Mouse (Mus musculus) splenic B cell, adult 2 months (primary cell): Measurements from ENCODE around the gene Tmem33.
A peak's percentile ranks its signal among the peaks of the same experiment; 100 is the strongest.

ENCODE experiments used
- DNase-seq: peaks from one replicate; pipeline ENCODE4 v3.0.0-alpha.2; 2011; ENCODE audit warnings: low read depth, low spot score
- H3K27me3 ChIP-seq: 2 replicates; pipeline ENCODE4 v1.6.1; 2012; ENCODE audit warnings: mild to moderate bottlenecking, low read length, moderate library complexity, mixed read lengths; ENCODE audit not compliant: control insufficient read depth, poor library complexity, insufficient read depth, severe bottlenecking
- H3K36me3 ChIP-seq: 2 replicates; pipeline ENCODE4 v1.6.1; 2012; ENCODE audit warnings: mild to moderate bottlenecking, low read length, moderate library complexity, mixed read lengths; ENCODE audit not compliant: control insufficient read depth, poor library complexity, insufficient read depth, severe bottlenecking

Tmem33 gene

DNA sequence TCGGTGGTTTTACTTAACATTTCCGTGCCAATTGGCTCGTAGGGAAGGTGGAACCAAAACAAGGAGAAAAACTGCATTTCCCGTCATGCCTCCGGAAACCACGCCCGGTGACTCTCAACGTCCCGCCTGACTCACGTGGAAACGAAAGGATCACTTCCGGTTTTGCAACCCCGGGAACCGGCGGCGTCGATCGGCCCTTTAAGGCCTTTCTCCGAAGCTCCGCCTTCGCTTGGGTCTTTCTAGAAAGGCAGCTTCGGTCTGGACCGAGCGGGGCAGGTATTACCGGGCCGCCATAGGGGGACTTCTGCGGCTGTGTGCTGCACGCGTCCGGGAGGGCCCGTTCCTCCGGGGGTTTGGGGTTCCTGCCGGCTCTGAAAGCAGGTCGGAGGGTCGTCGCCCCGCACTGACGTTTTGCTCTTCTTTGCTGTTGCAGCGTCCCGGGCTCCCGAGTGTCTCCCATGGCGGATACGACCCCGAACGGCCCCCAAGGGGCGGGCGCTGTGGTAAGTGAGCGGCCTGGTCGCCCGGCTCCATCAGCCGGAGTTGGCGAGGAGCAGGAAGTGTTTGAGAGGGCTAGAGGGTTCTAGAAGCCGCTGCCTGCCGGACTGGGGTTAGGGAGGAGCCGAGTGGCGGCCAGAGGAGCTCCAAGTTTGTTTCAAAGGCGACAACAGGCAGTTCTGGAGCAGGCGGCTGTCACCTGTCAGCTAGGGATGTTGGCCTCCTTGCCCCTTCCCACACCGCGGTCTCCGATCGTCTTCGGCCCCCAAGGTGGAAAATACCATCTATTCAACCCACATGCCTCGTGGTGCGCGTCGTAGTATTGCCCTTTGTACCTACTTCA is at the start of gene Tmem33:
Gene Tmem33 (plus strand): TSS at position 35 of the 841 bp plus-strand sequence.
- Histone ChIP-seq H3K27me3 (no peaks in the 10 kb centered on the region), H3K36me3 (0 out of 2 replicates have a peak, but pooled peaks cover 1% of the 10 kb centered on the region)
- DNase-seq = peak; percentile 97

DNA sequence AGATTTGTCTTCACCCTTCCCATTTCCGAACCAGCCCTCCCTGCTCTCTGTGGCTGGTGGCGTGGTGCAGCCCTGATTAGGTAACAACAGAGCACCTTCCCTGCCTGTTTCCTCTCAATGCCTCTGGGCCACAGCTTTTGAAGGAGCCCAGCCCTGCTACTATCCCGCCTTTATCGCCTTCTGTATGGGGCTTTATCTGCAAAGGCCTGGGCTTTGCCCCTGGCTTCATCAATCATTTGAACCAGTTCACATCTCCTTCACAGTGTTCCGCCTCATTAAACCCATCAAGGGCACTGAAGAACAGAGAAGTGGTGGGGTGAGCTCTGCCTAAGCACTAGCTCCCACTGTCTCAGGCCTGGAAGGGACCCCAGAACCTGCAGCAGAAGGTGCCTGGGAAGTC is 47.2 kb upstream of the Tmem33 start:
- Histone ChIP-seq H3K27me3 (no peaks in the 10 kb centered on the region), H3K36me3 (no peaks in the 10 kb centered on the region)
- DNase-seq = no peak

DNA sequence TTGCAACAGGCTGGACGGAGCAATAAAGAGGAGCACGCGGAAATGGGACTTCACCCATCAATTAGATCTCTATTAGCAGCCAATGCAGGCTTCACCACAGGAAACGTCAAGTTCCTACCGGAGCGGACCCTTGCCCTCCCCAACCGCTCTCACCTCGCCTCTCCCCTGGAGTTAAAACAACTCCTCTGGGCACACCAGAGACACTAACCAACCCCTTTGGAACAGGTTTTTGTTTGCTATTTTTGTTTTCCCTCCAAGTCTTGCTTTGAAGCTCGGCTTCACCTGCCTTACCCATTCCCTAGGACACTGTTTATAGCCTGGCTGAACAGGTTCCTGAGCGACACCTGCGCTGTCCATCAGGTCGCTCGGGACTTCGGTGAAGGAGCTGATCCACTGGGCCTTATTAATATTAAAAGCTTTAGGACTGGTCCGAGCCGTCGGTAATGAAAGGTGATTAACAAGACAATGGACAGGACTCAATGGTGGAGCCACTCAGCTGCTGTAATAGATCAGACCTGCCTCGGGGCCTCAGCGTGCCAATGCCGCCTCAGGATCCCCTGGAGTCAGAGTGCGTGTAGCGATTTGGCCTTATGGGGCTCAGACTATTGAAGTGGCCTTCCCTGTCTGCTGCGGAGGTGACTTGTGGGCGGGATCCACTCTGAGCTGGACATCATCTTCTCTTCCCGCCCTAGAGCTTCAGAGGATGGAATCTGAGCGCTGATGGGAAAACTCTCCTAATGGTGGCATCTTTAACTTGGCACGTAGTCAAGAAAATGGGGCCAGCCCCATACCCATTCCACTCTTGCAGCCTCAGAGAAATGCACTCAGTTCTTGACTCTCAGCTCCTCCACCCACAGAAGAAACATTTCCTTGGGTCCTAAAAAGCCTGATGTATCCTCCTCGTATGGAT is 45.0 kb upstream of the Tmem33 start:
- DNase-seq = no peak
- Histone ChIP-seq H3K36me3 (no peaks in the 10 kb centered on the region), H3K27me3 (no peaks in the 10 kb centered on the region; the same call in 1 of the 2 replicates)

DNA sequence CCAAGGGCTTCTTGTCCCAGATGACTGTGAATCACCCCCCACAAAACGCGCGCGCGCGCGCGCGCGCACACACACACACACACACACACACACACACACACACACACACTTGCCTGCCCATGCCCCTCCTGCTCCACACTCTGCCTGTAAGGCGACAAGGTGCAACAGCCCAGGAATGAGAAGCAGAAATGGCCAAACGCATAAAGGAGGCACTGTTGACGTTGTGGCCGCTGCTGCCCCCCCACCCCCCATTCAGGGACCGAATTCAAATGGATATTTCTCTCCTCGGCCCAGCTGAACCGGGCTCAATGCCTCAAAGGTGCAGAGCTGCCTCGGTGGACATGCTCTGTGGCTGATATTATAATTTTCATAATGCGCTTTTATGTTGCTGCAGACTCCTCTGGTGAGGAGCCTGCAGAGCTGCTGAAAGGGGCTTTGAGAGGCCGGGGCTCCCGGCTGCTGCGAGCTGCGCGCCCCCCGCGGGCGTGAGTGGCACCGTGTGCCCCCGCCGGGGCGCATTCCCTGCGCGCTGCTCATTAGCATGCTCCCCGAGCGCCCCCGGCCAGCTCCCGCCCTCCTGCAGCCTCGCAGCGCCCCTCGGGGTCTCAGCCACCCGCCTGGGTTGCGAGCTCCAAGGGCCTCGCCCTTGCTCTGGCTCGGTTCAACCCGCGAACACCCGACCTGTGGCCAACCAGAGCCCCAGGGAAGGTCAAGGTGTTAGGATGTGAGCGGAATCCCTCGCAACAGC is 44.2 kb upstream of the Tmem33 start:
- no peaks in the 10 kb centered on the region; the same call in 1 of the 2 replicates for H3K27me3 ChIP-seq
- DNase-seq = no peak
- H3K36me3 ChIP-seq = no peaks in the 10 kb centered on the region

DNA sequence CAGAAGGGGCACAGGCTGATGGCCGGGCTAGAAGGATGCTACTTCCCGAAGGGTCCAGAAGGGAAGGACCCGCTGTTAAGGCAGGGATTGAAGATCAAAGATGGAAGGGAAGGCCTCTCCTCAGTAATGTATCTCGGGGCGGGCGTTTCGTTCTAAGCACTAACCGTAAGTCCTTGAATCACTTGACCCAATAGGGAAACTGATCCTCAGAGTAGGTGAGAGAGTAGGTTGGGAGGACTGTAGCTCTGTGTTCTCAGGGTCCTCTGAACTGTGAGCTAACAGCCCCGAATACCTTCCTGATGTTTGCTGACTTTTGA is 43.6 kb upstream of the Tmem33 start:
- H3K36me3 ChIP-seq = no peaks in the 10 kb centered on the region
- no peak for DNase-seq

DNA sequence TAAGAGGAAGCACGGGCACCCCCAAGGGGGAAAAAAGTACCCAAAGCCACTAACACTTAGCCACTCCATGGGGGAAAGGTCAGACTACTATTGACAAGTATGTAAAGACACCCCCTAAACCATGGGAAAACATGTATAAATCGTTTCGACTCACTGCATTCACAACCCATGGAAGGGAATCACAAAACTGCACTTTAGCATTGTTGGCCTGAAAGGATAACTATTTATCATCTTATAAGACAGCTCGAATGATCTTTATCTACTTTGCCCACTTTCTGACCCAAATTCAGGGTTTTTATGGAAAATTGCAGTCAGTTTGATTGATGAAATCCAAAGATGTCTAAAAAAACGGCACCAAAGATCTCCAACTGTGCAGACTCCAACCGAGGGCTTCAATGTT is 38.5 kb upstream of the Tmem33 start:
- Histone ChIP-seq H3K36me3 (no peaks in the 10 kb centered on the region), H3K27me3 (peaks cover 2% of the 10 kb centered on the region; the same call in 1 of the 2 replicates)
- DNase-seq = no peak

More for the DNA sequence above, 43.6 kb upstream of the Tmem33 start:
- no peaks in the 10 kb centered on the region; the same call in 1 of the 2 replicates for H3K27me3 ChIP-seq

DNA sequence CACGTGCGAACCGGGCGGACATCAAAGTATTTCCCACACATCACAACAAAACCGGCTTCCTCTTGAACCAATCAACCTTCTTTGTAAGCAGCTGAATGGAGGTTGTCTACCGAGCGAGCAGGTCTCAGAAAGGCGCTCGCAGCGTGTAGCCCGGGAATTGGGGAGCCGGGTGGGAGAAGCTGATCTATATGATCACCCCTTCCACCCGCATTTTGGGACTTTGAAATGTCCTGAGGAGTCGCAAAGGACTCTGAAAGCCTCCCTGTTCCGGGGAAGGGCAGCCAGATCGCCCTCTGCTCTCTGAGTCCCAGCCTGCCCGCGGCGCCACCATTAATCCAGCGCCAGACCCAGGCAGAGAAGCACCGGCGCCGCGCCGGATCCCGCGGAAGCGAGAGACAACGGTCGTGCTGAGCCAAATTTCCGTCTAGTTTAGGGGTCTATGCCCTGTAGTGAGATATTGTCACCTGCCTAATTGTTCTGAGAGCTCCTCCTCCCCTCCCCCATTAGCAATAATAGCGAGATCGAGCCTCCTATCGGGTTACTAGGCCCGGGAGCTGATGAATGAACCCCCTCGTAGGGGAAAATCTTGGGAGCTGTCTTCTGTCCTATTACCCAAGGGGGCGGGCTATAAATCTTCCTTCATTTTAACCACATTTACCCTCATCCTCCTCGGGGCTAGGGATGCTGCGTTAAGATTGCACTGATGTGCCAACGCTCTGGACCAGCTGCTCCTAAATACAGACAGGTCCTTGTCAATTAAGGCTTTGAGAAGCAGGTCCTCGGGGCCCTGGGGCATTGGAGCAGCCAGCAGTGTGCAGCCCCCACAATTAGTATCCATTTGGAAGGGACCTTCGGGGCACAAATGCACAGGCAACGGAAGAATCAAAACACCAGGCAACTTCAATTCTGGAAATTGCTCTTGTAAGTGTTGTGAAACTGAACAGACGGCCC is 37.6 kb upstream of the Tmem33 start:
- no peak for DNase-seq
- Histone ChIP-seq H3K36me3 (no peaks in the 10 kb centered on the region), H3K27me3 (peaks cover 2% of the 10 kb centered on the region; the same call in 1 of the 2 replicates)

DNA sequence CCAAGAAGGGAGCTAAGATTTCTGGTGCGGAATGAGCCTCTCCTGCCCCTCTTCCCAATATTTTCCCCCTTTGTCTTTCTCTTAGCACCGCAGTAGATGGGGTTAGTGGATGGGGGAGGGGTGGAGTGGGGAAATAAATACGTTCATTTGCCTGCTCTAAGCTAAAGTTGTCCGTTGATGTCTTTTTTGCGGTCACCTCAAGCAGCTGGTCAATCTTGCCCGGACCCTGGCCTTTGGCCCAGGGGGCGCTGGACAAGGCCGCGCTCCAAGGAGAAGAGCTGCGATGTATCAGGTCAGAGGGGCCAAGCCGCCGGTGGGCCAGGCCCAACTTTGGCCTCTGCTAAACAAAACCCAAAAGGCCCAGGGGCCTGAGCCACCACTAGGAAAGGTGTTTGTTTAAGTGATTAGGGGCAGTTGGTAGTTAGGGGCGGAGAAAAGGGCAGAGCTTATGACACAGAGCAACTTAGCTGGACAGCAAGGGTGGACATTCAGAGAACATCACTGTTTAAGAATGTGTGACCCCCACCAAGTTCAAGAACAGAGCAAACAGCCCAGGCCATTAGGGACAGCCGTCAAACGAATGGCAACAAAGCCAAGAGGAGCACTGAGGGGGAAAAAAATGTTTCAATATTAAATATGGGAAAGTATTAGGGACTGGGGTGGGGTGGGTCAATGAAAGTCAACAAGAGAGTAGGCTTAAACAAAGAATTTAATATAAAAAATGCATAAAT is 36.8 kb upstream of the Tmem33 start:
- peaks cover 2% of the 10 kb centered on the region; the same call in 1 of the 2 replicates for H3K27me3 ChIP-seq

DNA sequence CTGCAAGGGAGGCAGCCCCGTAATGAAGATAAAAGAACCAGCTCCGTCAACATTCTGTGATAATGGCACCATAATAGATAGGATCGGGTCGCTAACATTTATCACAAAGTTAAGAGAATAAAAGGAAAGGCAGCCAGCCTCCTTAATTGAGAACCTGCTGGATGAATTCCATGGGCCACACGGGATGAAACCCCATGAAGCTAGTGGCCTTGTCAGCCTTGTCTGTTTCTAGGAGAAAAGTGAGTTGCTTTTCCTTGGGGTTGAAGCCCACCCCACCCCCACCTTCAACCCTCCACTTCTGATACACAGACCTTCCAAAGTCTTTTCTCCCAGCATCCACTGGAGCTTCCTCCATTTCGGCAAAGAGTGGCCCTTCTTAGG is 36.3 kb upstream of the Tmem33 start:
- Histone ChIP-seq H3K36me3 (no peaks in the 10 kb centered on the region), H3K27me3 (peaks cover 2% of the 10 kb centered on the region)
- no peak for DNase-seq

More for the DNA sequence above, 36.8 kb upstream of the Tmem33 start:
- no peak for DNase-seq
- no peaks in the 10 kb centered on the region for H3K36me3 ChIP-seq

DNA sequence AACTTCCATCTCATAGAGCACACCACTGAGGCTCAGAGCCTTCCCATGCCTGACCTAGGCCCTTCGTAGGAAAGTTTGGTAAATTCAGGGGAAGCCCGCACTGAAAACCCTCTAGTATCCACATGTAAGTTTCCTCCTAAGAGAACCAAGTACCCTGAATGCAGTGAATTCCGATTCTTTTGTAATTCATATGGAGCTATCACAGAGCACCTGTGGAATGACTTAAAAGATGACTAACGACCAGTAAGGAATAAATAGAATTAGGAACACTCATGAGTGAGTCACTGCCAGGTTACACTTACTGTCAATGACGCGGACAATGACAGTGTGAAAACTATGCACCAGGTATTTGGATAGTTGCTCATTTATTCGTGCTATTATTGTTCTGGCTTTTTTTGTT is 34.6 kb upstream of the Tmem33 start:
- no peaks in the 10 kb centered on the region for H3K36me3 ChIP-seq
- DNase-seq = no peak
- H3K27me3 ChIP-seq = peaks cover 2% of the 10 kb centered on the region

DNA sequence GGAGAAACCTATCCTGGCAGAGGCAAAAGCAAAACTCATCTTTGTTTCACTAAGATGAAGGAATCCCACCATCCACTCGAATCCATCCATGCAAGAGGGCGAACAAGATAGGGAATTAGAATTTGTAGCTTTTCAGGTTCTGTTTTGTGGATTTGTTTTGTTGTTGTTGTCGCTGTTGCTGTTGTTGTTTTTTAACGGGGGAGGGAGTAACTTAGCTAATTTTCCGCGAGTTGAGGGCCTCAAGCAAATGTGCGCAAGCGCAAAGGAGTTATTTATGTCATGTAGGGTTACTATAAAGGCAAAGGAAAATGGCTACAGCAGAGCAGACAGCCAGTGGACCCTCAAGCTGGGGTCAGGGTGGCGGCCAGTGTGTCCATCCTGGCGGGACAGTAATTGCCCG is 33.1 kb upstream of the Tmem33 start:
- Histone ChIP-seq H3K36me3 (no peaks in the 10 kb centered on the region), H3K27me3 (no peaks in the 10 kb centered on the region; the same call in none of the 2 replicates)
- DNase-seq = no peak

DNA sequence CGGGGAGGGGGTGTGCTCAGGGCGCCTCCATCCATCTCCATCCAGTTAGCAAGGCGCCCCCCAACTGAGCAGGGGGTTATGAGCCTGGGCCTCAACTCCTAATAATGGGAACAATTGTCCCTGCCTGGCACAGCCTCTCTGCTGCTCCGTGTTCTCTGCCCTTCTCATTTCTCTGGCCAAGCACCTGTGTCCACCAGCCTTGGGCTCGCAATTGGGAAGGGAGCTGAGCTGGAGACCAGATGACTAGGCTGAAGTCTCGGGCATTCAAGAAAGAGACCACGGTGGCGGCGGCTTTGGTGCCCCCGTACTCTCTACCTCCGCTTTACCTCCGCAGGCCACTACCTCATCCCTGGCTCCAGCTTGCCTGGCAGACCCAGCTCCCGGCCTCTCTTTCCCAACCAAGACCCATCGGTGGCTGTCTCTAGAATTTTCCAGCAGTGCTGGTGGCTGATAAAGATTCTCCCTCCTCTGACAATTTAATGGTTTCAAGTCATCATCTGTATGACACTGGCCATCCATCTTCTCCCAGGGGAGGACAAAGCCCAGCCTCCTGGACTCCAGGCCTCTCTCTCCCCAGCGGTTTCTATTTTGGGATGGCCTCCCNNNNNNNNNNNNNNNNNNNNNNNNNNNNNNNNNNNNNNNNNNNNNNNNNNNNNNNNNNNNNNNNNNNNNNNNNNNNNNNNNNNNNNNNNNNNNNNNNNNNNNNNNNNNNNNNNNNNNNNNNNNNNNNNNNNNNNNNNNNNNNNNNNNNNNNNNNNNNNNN is 32.5 kb upstream of the Tmem33 start:
- Histone ChIP-seq H3K36me3 (no peaks in the 10 kb centered on the region), H3K27me3 (no peaks in the 10 kb centered on the region; the same call in none of the 2 replicates)
- no peak for DNase-seq
